Mouse (Mus musculus): ENCODE data around the gene Zfp13. TPM values are rescaled to one million over a fixed set of nuclear protein-coding genes. Genes with fewer than 3 reads are reported as not detected.

Gene Zfp13
- total RNA-seq, 1 experiment, result 19.9 TPM

DNA sequence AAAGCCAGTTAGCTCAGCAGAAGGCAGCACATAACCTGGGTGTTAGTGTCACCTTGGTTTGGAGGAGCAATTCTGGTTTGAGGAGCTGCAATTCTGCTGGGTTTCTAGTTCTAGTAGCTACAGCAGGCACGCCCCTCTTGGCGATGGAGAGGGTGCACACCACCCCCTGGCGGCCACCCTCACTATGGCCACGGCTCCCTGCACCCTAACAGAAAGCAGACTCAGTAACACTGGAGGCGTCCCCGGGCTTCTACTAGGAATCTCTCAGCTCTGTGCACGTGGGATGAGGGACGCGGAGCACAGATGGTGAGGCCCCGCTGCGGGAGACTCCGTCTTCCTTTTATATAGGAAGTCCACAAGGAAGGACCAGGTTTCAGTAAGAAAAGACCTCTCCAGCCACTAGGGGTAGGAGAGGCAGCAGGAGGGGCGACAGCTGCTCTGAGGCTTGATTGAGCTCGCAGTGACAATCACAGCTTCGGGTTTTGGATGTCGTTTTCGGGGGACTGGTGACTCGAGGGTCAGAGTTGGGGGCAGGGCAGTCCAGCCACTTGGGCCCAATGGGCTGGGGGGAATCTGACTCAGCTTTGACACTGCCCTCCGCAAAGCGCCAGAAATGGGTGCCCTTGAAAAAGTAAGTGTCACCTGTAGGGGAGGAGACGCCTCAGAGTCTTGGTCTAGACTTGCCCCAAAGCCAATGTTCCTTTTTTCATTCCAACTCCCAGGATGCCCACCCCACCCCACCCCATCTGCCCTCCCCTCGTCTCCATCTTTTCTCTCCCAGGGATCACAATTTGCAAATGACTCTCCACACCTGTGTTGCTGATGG, 31.1 kb upstream of the Zfp13 start:
- peak; percentile 80 for DNase-seq (ENCODE audit: low read depth, low spot score)
- Histone ChIP-seq H3K4me1 (ENCODE audit: control insufficient read depth in 2 of 2, insufficient read depth in 2 of 2, low read length in 2 of 2, poor library complexity in 1 of 2) (peaks cover 8 to 23% of the 10 kb centered on the region in 2 experiments; a peak in 3 of 4 replicates), H3K9me3 (ENCODE audit: control insufficient read depth, insufficient read depth, low read depth, low read length) (no peaks in the 10 kb centered on the region), H3K27ac (ENCODE audit: insufficient read depth, low read depth, low read length, poor library complexity, severe bottlenecking) (no peak overlapping the region), H3K9ac (ENCODE audit: insufficient read depth, low read depth, low read length, poor library complexity, severe bottlenecking) (peak overlapping the region; percentile 18; the same call in 1 of the 2 replicates), H3K4me3 (ENCODE audit: insufficient read depth in 1 of 2, low read depth in 1 of 2, low read length in 2 of 2, poor library complexity in 1 of 2, severe bottlenecking in 1 of 2) (peak overlapping the region; percentile 31; a peak in 3 of 4 replicates), H3K36me3 (ENCODE audit: control insufficient read depth, insufficient read depth, low read length, poor library complexity, severe bottlenecking) (no peaks in the 10 kb centered on the region)
- in situ Hi-C loops (cut with MboI; ENCODE audit: low sequenced_read_pairs in 2 of 2, unreplicated experiment in 2 of 2), result no loop called here
- peak; percentile 56; the same call in 1 of the 2 replicates for TF ChIP-seq ZC3H11A (IDR thresholded peaks at IDR 0.05; ENCODE audit: borderline replicate concordance, low read depth, low read length)
- TF ChIP-seq CHD2 (IDR thresholded peaks at IDR 0.05; ENCODE audit: low read depth, low read length), result no peak
- peak; percentile 37; the same call in 1 of the 2 replicates for TF ChIP-seq HCFC1 (IDR thresholded peaks at IDR 0.05; ENCODE audit: borderline replicate concordance, insufficient read depth, low read length)

DNA sequence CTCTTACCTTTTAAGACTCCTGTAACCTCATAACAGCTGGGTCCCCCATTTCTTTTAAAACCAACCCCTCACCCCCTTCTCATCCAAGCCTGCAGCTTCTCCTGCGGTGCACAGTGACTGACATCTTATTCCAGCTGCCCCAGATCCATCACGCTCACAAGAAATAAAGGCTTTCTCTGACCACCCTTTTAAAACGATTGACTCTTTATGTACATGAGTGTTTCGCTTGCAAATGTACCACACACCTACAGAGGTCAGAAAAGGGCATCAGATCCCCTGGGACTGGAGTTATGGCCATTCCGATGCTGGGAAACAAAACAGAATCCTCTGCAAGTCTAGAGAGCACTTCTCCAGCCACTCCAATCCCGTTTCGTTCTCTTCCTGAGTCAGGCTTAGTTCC, 28.5 kb upstream of the Zfp13 start:
- Histone ChIP-seq H3K36me3 (ENCODE audit: control insufficient read depth, insufficient read depth, low read length, poor library complexity, severe bottlenecking) (no peaks in the 10 kb centered on the region), H3K27ac (ENCODE audit: insufficient read depth, low read depth, low read length, poor library complexity, severe bottlenecking) (no peak overlapping the region), H3K9me3 (ENCODE audit: control insufficient read depth, insufficient read depth, low read depth, low read length) (no peaks in the 10 kb centered on the region), H3K4me1 (ENCODE audit: control insufficient read depth in 2 of 2, insufficient read depth in 2 of 2, low read length in 2 of 2, poor library complexity in 1 of 2) (peaks cover 8 to 21% of the 10 kb centered on the region in 2 experiments; a peak in 3 of 4 replicates), H3K9ac (ENCODE audit: insufficient read depth, low read depth, low read length, poor library complexity, severe bottlenecking) (no peak overlapping the region), H3K4me3 (ENCODE audit: insufficient read depth in 1 of 2, low read depth in 1 of 2, low read length in 2 of 2, poor library complexity in 1 of 2, severe bottlenecking in 1 of 2) (no peak overlapping the region)
- TF ChIP-seq ZNF384 (IDR thresholded peaks at IDR 0.05; ENCODE audit: low read depth, low read length), result no peak
- in situ Hi-C loops (cut with MboI; ENCODE audit: low sequenced_read_pairs in 2 of 2, unreplicated experiment in 2 of 2), result no loop called here
- DNase-seq (ENCODE audit: low read depth, low spot score), result no peak

DNA sequence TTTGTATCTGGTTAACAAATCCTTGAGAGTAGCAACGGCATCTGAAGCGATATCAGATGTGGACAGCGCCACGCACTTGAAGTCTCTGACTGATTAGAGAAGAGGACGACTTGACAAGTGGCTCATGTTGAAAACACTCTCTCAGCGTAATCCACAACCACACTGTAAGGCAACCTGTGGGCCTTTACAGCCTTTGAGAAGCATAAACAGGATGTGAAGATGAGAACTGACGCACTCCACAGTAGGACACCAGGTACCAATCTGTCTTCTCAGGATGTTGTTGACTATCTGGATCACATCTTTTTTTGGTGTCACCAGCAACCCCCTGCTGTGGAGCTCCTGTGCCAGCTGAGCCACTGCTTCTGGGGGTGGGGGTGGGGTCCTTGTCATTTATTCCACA, 21.1 kb upstream of the Zfp13 start:
- no peaks in the 10 kb centered on the region; a peak in 1 of 4 replicates for H3K4me1 ChIP-seq (ENCODE audit: control insufficient read depth in 2 of 2, insufficient read depth in 2 of 2, low read length in 2 of 2, poor library complexity in 1 of 2)
- no peak overlapping the region for H3K27ac ChIP-seq (ENCODE audit: insufficient read depth, low read depth, low read length, poor library complexity, severe bottlenecking)
- no peaks in the 10 kb centered on the region for H3K36me3 ChIP-seq (ENCODE audit: control insufficient read depth, insufficient read depth, low read length, poor library complexity, severe bottlenecking)
- H3K4me3 ChIP-seq (ENCODE audit: insufficient read depth in 1 of 2, low read depth in 1 of 2, low read length in 2 of 2, poor library complexity in 1 of 2, severe bottlenecking in 1 of 2), result no peak overlapping the region
- H3K9me3 ChIP-seq (ENCODE audit: control insufficient read depth, insufficient read depth, low read depth, low read length), result no peaks in the 10 kb centered on the region
- no peak overlapping the region for H3K9ac ChIP-seq (ENCODE audit: insufficient read depth, low read depth, low read length, poor library complexity, severe bottlenecking)
- in situ Hi-C loops (cut with MboI; ENCODE audit: low sequenced_read_pairs in 2 of 2, unreplicated experiment in 2 of 2), result no loop called here
- no peak for TF ChIP-seq ZNF384 (IDR thresholded peaks at IDR 0.05; ENCODE audit: low read depth, low read length)
- no peak for TF ChIP-seq CHD2 (IDR thresholded peaks at IDR 0.05; ENCODE audit: low read depth, low read length)
- TF ChIP-seq MAFK (IDR thresholded peaks at IDR 0.05; ENCODE audit: insufficient read depth, low read depth, low read length), result no peak
- TF ChIP-seq HCFC1 (IDR thresholded peaks at IDR 0.05; ENCODE audit: borderline replicate concordance, insufficient read depth, low read length), result no peak
- TF ChIP-seq ZC3H11A (IDR thresholded peaks at IDR 0.05; ENCODE audit: borderline replicate concordance, low read depth, low read length), result no peak
- no peak for DNase-seq (ENCODE audit: low read depth, low spot score)

DNA sequence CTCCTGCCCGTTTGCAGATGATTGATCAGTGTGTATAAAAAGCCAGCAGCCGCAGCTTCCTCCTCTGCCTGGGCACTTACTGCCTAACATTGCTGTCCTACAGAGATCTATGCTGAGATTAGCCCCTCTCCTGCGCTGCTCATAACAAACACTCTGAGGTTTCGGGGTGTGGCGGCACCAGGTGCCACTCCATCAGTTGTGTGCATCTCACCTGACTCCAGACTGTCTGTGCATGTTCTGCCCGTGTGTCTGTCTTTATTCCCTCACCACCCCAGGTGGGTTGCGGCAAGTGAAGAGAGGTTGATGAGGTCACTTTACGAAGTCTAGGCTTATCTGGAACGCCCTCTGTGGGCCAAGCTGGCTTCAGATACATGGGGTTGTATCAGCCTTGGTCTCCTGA, 17.8 kb upstream of the Zfp13 start:
- Histone ChIP-seq H3K9ac (ENCODE audit: insufficient read depth, low read depth, low read length, poor library complexity, severe bottlenecking) (0 out of 2 replicates have a peak overlapping the region, but pooled peaks have one; percentile 1), H3K36me3 (ENCODE audit: control insufficient read depth, insufficient read depth, low read length, poor library complexity, severe bottlenecking) (no peaks in the 10 kb centered on the region), H3K4me3 (ENCODE audit: insufficient read depth in 1 of 2, low read depth in 1 of 2, low read length in 2 of 2, poor library complexity in 1 of 2, severe bottlenecking in 1 of 2) (peak overlapping the region; percentile 37 to 41; a peak in 2 of 4 replicates)

More for the DNA sequence above, 17.8 kb upstream of the Zfp13 start:
- H3K9me3 ChIP-seq (ENCODE audit: control insufficient read depth, insufficient read depth, low read depth, low read length), result no peaks in the 10 kb centered on the region
- in situ Hi-C loops (cut with MboI; ENCODE audit: low sequenced_read_pairs in 2 of 2, unreplicated experiment in 2 of 2), result no loop called here
- TF ChIP-seq MAFK (IDR thresholded peaks at IDR 0.05; ENCODE audit: insufficient read depth, low read depth, low read length) (no peak), ZC3H11A (IDR thresholded peaks at IDR 0.05; ENCODE audit: borderline replicate concordance, low read depth, low read length) (no peak)
- H3K4me1 ChIP-seq (ENCODE audit: control insufficient read depth in 2 of 2, insufficient read depth in 2 of 2, low read length in 2 of 2, poor library complexity in 1 of 2), result no peaks in the 10 kb centered on the region; a peak in 1 of 4 replicates
- DNase-seq (ENCODE audit: low read depth, low spot score), result no peak
- no peak overlapping the region for H3K27ac ChIP-seq (ENCODE audit: insufficient read depth, low read depth, low read length, poor library complexity, severe bottlenecking)
